Mouse (Mus musculus) monocyte, adult 2 months (primary cell): ENCODE results near the gene Sult6b2.
A peak's percentile ranks its signal among the peaks of the same experiment; 100 is the strongest.

Experiments used
- DNase-seq, 2 experiments: peaks; one replicate each; pipeline ENCODE4 v3.0.0; 2022; ENCODE audit warnings: low spot score in 2 of 2, low read depth in 1 of 2

The Sult6b2 gene

DNA sequence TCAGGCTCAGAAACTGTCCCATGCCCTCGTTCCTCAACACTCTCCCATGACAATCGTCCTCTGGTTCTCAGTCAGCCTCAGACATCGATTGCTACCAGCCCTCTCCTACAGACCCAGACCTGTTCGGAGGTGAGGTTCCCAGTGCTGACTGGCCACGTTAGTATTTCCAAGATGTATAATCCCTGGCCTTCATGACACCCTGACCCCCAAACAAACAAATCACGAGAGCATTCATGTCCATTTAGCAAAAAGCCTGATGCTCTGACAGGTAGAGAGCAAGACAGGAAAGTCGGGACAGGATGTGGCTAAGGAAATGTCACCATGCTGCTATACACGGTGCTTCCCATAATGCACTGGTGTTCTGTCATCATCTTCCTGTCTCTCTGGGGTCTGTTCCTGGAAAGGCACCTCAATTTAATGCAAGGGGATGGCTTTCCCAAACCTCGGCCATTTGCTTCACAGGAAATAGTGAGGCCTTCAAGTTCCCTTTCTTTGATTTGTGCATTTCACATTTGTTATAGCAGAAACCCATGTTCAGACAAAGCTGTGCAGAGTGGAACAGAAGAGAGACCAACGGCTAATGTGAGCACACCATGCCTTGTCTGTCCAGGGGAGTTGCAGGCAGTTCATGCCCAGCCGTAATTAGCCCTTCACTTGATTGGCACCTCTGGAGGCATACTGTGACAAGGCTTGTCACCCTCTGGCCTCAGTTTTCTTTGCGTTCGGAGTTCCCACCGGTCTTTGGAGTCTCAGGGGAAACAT, 24.3 kb downstream of the Sult6b2 start:
- no peak for DNase-seq

DNA sequence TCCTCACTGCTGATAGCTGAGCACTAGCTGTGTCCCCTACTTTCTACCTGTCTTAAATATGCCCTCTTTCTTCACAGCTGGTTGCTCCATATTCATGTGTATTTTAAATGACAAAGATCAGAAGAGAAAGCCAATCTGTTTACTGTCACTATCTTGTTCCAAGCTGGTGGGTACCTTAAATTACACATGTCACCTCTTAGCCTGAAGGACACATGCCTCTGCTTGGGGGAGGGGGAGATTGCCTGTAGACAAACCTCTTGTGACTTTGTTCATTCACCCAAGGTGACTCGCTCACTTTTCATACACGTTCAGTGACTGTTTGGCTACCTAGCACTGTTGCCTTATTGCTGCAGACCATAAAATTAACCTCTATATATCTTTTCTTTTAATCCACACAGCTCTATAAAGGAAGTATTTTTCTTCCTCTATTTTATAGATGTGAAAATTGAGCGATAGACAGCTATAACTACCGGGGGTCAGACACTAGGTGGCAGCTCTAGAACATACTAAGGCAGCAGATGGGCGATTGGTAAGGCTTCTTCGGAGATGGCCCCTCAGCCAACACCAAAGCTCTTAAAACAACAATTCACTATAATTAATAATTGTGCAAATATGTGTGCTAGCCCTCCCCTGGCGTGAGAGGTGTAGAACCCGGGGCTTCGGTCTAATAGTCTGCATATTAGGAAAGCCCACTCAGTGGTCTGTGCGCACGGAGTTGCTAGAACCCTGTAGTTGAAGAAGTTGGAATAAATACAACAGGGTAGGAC, 25.1 kb downstream of the Sult6b2 start:
- DNase-seq: no peak

DNA sequence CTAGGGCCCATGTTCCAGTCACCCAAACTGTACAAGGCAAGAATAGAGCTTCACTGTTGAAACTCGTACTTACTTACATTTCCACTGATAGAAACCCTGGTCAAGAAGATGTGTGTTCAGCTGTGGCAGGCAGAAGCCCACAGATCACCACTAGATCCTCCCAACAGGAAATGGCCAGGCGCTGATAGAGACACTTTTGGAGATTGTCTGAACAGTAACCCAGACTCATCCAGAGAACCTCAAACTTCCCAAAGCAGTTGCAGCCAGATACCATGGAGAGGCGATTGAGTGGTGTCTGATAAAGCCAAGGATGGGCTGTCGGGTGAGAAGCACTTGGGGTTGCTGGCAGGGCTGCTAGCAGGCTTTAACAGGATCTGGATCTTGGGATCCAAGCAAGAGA, 27.4 kb downstream of the Sult6b2 start:
- no peak for DNase-seq

DNA sequence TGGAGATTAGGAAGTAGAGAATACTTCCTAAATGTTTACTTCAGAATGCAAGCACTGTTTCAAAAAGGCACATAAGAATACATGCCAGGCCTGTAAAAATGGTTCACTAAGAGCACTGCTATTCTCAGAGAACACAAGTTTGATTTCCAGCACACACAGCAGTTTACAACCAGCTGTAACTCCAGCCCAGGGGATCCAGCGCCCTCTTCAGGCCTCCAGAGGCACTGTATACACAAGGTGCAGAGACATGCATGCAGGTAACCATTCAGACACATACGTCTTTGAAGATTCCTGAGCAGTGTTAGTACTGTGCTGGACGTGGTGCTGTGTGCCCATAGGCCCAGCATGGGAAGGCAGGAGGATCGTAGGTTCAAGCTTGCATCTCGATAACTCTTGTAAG, 30.7 kb downstream of the Sult6b2 start:
- no peak for DNase-seq

DNA sequence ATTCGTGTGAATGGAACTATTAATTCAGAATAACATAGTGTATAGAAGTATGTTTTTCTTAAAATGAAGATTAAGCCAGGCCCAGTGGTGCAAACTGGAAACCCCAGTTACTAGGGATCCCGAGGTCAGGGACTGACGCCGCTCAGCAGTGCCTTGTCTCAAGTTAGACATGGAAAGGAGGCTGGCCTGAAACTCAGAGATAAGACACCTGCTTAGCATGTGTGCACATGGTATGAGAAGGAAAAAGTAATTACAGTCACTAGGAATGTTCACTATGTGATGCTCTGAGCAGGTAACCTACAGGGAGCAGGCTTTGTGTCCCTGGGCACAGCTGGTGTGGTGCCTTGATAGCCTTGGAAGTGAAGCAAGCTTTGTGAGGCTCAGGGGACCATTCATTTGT, 32.7 kb downstream of the Sult6b2 start:
- no peak for DNase-seq

DNA sequence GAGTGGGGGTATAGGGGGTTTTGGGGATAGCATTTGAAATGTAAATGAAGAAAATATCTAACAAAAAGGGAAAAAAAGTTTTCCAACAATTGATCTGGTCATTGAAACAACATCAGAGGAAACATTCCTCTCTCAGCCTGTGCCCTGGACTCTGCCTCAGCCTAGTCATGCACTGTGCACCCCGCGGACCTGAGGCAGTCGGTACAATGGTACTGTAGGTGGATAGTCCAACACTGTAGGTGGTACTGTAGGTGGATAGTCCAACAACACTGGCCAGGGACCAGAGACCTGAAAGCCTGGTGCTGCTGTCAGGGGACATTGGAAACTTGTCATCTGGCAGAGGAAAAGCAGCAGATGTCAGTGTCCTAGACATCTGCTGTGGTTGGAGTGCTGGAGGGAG, 34.4 kb downstream of the Sult6b2 start:
- no peak for DNase-seq

DNA sequence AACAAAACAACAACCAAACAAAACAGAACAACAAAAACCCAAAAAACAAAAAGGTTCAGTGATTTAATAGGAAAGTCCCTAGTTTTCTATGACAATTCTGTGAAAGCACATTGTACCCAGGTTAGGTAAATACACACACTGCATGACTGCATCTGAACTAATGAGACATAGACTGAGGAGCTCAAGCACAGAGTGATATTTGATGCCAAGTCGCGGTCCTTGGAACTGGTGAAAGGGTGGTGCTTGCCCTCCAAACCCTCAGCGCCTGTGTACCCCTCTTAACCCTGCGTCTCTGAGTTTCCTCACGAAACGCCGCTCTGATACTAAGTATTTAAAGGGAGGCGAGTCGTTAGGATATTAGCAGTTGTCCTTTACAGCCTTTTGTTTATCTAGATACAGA, 37.0 kb downstream of the Sult6b2 start:
- DNase-seq: no peak

DNA sequence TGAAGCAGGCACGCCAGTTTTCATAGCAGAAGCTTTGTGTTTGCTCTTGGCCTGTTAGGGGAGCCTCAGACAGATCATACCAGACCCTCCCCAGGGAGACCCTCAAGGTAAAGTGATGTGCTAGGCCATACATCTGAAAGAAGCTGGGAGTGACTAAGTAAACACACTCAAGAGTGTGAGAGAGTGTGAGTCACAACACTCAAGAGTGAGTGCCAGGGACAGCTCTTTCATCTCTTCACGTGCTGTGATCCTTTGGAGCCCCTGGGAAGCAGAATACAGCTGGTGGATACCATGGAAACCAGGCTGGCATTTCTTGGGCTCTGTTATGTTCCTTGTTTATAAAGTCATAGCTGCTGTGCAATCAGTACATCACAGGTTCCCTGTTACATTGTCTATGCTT, 39.4 kb downstream of the Sult6b2 start:
- DNase-seq: no peak

DNA sequence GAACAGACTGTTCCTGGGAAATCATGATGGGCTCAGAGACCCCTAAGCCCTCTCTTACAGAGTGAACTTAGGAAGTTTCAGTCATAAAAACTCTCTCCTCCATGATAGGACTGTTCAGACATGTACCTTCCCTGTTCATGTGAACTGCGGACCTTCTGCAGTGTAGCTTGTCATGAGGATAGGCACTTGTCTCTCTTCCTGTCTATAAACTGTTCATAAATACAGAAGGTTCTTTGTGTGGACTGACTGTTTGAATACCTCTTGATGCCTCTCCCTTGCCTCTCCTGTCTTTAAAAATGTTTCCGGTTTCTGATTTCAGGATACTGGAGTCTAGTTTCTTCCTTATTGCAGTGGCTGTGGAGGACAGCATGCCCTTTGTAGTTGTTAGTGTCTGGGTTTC, 44.7 kb downstream of the Sult6b2 start:
- no peak for DNase-seq

DNA sequence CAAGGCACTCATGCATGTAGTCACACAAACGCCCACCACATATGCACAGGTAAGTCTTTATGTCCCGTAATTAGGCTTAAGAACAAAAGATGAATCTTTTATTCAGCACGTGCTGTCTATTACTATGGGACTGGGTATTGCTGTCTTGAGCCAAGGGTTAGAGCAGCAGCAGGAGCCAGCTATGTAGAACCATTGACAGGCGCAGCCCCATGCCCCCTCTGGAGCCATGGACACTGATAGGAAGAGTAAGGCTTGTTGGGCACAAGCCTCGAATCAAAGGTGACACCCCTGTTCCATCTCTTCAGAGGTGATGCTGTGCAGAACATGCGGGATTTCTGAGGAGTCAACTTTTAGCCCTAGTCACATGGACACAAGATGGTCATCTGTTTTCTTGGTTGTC, 45.7 kb downstream of the Sult6b2 start:
- no peak for DNase-seq

DNA sequence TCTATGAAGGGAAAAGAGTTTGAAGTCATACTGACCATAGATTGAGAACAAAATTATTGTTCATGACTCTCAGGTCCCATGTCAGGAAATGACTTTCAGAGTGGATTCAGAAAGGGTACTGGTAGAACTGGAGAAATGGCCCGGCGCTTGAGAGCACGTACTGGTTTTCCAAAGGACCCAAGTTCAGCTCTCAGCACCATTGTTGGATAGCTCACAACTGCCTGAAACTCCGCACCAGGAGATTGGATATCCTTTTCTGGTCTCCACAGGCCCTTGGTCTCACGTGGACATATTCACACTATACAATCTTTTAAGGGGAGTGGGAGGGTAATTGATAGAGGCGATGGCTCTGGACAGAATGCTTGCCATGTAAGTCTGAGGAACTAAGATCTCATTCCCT, 46.3 kb downstream of the Sult6b2 start:
- DNase-seq: no peak

DNA sequence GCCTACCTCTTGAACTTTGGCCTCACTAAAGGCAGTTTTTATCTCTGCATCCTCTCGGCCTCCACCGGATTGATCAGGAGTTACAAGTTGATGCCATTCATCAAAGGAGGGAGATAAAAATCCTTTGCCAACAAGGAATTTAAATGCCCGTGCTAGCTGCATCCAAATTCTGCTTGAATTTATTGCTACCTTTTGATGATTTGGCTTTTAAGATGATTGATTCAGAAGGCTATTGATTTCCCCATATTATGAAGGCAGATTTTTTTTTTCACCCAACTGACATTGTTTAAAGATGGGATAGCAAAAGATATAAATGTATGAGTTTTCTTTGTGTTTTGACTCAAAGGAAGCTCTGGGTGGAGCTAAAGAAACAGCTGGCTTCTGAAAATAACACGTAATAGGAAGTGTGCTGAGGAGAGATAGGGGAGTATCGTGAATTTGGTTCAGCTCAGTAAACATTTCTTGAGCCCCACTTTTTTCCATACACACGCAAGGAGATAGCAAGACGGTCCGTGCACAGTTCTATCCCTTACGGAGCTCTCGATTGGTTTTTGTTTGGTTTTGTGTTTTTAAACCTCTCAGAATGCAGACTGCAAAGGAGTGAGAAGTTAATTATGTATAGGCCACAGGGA, 46.9 kb downstream of the Sult6b2 start:
- DNase-seq: no peak

DNA sequence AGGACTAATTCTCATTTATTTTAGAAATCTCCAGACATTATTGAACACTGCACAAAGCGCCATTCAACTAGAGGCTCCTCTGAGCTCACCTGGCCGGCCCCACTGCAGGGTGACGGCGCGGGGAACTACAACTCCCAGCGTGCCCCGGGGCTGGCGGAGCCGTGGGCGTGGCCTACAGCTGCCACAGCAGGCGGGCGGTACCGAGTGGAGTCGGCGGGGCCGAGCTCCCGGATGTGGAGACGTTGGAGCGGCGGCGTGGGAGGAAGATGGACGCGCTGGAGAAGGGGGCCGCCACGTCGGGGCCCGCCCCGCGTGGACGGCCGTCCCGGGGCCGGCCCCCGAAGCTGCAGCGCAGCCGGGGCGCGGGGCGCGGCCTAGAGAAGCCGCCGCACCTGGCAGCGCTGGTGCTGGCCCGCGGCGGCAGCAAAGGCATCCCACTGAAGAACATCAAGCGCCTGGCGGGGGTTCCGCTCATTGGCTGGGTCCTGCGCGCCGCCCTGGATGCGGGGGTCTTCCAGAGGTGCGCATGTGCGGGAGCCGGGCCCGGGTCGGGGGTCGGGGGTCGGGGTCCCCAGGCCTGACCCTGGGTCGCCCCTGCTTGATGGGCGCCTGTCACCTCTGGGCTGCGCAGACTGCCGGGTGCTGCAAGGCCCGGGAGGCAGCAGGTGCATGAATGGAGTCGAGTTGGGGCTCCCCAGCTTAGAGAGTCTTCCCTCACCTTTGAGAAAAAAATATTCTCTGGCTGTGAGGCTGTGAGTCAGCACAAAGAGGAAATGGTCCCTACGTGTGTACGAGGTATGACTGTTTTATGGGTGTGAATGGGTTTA, 47.6 kb downstream of the Sult6b2 start, which contains the start of gene Cmas:
Gene Cmas (plus strand): TSS at position 180 of the 827 bp plus-strand sequence.
- peak; percentile 45 to 69 for DNase-seq

DNA sequence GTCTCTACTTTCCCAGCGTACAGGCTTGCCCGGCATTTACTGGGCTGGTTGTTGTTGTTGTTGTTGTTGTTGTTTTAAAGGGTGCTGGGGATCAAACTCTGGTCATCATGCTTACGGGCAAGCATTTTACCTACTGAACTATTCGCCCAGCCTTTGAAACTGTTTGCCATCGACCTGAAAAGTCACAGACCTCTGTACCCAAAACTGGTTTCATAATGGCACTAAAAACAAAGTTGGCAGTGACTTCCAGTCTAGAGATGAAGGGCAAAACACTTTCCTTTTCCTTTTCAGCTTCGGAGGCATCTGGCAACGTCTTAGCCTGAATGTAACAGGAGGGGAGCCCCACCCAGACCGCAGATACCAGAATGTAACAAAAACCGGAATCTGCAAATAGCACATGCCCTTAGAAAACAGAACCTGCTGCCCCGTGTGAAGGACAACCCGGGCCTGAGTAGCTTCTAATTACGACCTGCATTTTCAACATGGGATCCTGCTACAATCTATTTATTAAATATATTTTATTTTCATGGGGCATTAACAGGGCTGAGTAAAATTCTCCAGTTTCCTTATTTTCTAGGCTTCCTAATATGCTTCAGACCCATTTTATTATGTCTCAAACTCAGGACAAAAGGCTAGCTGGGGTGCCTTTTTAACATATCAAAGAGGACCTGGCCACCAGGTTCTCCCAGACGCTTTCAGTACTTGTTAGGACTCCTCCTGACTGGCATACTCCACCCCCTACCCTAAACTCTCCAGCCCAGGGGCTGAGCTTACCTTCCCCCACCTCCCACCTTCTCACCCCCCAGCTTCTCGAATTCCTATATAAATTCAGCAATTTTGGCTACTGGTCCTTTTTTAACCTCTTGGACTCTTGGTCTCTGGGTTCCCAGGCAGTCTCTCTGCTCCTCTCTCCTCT, 51.7 kb downstream of the Sult6b2 start:
- DNase-seq: peak; percentile 48 to 50

DNA sequence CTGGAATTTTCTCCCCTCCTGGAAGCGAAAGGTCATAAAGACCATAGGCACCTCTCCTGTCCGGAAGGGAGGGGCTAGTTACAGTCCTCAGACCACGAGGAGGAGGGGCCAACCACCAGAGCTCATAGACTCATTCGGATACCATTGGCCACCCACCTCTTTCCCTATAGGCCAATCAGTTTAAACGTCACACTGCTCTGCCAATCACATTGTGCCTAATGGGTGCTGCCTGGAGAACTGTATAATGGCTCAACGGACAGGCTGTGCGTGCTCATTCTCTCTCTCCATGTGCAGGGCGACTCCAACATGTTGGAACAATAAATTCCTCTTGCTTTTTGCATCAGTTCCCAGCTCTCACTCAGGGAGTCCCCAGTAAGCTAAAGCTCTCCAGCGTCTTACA, 52.9 kb downstream of the Sult6b2 start:
- DNase-seq: no peak

DNA sequence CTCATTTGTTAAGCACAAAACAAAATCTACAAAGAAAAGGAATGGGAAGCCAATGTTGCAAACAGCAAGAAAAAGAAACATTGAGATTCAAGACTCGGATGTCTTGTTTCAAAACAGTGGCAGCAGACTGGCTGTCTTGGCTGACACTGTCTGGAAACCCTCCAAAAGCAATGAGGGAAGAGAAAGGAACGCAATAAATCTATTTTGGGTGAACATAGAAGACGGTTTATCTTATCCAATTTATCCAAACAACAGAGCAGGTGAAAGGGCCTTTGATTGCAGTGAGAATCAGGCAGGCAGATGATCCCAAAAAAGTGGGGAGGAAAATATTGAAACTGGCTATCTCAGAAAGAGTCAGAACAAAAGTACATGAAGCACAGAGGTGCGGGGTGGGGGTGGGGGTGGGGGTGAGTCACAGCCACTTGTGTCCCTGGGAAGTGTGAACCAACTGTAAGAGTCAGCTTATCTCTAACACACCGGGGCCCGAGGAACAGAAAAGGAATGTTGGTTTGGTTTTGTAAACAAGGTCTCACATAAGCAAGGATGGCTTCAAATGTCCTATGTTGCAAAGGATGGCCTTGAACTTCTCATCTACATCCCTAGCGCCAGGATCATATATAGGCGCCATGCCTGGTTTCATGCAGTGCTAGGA, 56.1 kb downstream of the Sult6b2 start:
- DNase-seq: no peak

DNA sequence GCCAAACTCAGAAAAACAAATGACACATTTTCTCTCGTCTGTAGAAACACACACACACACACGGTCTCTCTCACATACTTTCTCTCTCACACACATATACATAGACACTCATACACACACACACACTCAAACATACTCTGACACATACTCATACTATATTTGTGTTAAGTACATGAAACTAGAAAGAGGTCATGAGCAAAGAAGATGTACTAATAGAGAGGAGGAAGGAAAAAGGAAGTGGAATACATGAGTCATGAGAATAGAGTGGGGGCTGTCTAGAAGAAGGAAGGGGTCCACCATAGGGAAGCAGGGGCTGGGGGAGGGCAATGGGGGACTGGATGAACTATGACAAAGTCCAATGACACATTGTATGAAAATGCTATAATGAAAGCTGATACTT, 57.1 kb downstream of the Sult6b2 start:
- no peak for DNase-seq

DNA sequence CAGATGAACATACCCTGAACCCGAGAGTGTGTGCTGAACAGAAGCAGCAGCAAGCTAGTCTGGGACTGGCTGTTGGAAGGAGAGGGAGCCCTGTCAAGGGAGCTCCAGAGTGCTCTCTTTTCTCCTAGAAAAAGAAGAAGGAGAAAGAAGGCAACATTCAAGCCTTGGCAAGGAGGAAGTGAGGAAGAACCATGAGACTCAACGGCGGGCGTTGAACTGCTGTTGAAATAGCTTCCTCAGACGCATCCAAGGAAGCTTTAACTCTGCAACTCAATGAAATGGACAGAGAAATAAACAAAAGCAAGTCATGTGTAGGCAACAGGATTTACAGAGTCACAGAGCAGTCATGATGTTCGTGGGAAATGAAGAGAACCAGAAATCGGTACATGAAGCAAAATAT, 57.5 kb downstream of the Sult6b2 start:
- peak; percentile 23 for DNase-seq

DNA sequence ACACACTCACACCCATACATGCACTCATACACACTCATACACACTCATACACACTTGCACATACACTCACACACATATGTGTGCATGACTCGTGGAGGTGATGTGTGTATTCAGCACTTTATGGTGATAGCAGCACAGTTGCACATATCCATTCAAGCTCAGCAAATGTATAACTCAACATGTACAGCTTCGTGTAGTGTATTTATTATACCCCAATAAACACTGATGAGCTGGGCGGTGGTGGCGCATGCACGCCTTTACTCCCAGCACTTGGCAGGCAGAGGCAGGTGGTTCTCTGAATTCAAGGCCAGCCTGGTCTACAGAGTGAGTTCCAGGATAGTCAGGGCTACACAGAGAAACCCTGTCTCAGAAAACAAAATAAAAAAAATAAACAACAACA, 58.8 kb downstream of the Sult6b2 start:
- DNase-seq: no peak

DNA sequence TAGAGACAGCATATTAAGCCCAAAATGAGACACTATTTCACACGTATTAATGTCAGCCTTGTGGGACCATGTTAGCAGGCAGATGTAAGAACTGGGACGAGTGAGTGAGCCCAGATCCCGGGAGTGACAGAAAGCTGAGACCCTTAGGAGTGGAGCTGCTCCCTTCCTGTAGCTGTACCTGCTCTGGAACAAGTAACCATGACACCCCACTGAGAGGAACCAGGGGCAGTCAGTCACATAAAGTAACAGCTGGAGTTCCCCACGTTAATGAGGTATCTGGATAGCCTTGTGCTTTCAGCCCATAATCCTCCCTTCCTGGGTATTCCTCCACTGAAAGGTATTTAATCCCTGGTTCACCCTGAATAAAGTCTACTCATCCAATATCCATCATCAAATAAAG, 61.1 kb downstream of the Sult6b2 start:
- DNase-seq: no peak
